Mouse (Mus musculus) B cell, adult 2 months (primary cell): ENCODE measurements around the gene Csrnp3.

ENCODE experiments used
- DNase-seq, 2 experiments: peaks; one replicate each; pipeline ENCODE4 v3.0.0; 2022

Csrnp3 gene

GRCm38 (mm10) chr2:65870919-65871582 lies 25.5 kb downstream of the Csrnp3 start:
- no peak for DNase-seq

- no peak for DNase-seq
These were observed 46.0 kb downstream of the Csrnp3 start for GRCm38 (mm10) chr2:65891590-65891989.

GRCm38 (mm10) chr2:65893241-65893640 lies 47.7 kb downstream of the Csrnp3 start:
- DNase-seq, result no peak

- no peak for DNase-seq
These were observed 48.7 kb downstream of the Csrnp3 start for GRCm38 (mm10) chr2:65894299-65894698.

- no peak for DNase-seq
These were observed 51.0 kb downstream of the Csrnp3 start for GRCm38 (mm10) chr2:65896542-65896941.

GRCm38 (mm10) chr2:65897084-65897483 lies 51.5 kb downstream of the Csrnp3 start:
- DNase-seq, result no peak

DNA sequence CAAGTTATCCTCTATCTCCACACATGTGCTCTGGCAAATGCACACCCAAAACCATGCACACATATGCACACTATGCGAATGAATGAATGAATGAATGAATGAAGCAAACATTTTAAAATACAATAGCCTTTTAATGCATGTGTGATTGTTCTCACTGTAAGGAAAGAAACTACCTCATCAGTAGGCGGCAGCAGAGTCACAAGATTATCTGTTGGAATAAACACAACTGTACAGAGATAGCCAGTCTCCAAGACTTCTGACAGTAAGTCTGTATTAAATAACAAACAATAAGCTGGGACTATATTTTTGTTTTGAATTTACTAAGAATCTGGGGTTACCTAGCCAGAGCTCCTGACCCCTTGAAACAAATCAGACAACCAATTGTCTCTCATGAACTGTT lies 53.9 kb downstream of the Csrnp3 start:
- no peak for DNase-seq

- no peak for DNase-seq
These were observed 63.0 kb downstream of the Csrnp3 start for GRCm38 (mm10) chr2:65908526-65908925.

GRCm38 (mm10) chr2:65909724-65910521 lies 64.4 kb downstream of the Csrnp3 start:
- no peak for DNase-seq

- DNase-seq, result no peak
These were observed 70.4 kb downstream of the Csrnp3 start for GRCm38 (mm10) chr2:65915994-65916393.

- no peak for DNase-seq
These were observed 75.3 kb downstream of the Csrnp3 start for GRCm38 (mm10) chr2:65920651-65921412.

- DNase-seq, result no peak
These were observed 79.9 kb downstream of the Csrnp3 start for GRCm38 (mm10) chr2:65925363-65925941.

GRCm38 (mm10) chr2:65926935-65927708 lies 81.6 kb downstream of the Csrnp3 start:
- no peak for DNase-seq

- DNase-seq, result no peak
These were observed 83.7 kb downstream of the Csrnp3 start for GRCm38 (mm10) chr2:65929286-65929685.

DNA sequence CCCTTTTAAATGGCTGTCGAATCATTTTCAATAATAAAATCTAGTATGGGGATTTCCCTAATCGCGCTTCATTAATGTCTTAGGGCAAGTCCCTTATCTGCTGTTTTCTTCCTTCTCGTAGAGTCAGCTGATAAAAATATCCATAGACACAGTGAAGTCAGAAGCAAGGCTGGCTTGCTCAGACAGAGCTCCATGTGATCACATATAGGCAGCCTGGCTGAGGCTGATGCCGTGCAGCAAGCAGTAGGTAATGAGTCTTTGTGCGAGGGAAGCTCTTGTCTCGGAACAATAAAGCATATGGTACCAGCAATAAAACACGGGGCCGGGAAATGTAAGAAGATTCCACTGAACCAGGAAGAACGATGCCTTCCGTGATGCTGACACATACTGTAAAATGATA lies 84.4 kb downstream of the Csrnp3 start:
- no peak for DNase-seq

- no peak for DNase-seq
These were observed 85.7 kb downstream of the Csrnp3 start for GRCm38 (mm10) chr2:65931313-65931712.

GRCm38 (mm10) chr2:65931841-65932311 lies 86.3 kb downstream of the Csrnp3 start:
- DNase-seq, result no peak

GRCm38 (mm10) chr2:65934099-65934498 lies 88.5 kb downstream of the Csrnp3 start:
- DNase-seq, result no peak

GRCm38 (mm10) chr2:65938900-65939299 lies 93.3 kb downstream of the Csrnp3 start:
- no peak for DNase-seq

DNA sequence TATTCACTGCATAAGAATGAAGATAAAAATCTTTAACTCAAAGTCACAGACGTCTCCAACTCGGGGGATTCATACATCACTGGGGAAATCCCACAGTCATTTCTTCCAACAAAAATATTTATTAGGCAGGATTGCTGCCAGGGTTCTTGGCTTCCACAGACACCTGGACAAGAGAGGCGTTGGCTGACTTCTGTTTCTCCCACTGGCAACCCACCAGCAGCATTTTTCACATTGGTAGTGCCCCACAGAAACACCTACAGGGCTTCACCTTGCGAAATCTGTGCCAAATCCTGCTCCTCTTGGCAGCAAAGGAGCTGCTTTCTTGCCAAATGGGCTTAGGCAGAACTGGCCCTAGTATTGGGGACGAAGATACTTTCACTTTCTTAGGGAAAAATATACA lies 94.8 kb downstream of the Csrnp3 start:
- DNase-seq, result no peak

DNA sequence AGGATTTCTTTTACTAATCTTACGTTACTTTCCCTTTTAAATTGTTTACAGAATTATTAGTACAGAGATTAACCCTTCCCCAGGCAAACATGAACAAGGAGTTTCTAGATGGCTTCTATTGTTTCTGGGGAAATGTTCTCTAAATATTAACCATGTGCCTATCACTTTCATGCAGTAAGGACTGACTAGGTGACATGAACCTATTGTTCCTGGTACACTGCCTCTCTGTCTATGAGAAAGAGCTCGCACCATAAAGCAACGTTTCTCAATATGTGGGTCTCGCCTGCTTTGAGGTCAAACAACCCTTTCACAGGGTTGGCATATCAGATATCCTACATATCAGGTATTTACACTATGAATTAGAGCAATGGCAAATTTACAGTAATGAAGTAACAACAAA lies 96.8 kb downstream of the Csrnp3 start:
- DNase-seq, result no peak

DNA sequence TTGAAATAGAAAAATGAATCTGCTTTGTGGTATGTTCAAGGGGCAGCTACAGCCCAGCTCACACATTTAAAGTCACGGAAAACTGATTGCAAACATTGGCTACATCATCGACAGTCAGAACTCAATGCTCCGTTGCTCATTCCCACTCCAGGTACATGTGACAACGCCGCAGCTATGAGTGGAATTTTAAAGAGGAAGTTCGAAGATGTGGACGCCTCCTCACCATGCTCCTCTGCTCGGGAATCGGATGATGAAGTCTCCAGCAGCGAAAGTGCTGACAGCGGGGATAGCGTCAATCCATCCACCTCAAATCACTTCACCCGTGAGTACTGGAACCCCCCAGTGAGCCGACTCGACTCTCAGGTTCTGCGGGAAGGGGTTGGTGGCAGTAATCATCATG lies 103.2 kb downstream of the Csrnp3 start:
- no peak for DNase-seq
